Mouse (Mus musculus) limb, embryonic 13.5 days (tissue): ENCODE results near the gene Spindoc. TPM values are rescaled to one million over a fixed set of nuclear protein-coding genes. Genes with fewer than 3 reads are reported as not detected.

Source experiments
- ATAC-seq: fragments of 200-750 bp; cut with Nextera tagmentation; 2 replicates; pipeline ENCODE4 v1.8.0; 2017; ENCODE audit warnings: low read depth, moderate number of reproducible peaks, moderate TSS enrichment; ENCODE audit not compliant: low FRiP score
- H3K27ac ChIP-seq: fragments of 300-500 bp; sonication (generic); 2 replicates; pipeline ENCODE4 v1.5.1; 2015; ENCODE audit warnings: inconsistent platforms, mild to moderate bottlenecking, moderate library complexity
- H3K27me3 ChIP-seq: fragments of 300-500 bp; sonication (generic); 2 replicates; pipeline ENCODE4 v1.6.1; 2015; ENCODE audit warnings: mild to moderate bottlenecking, inconsistent platforms
- H3K36me3 ChIP-seq: fragments of 300-500 bp; sonication (generic); 2 replicates; pipeline ENCODE4 v1.6.1; 2015; ENCODE audit warnings: inconsistent platforms, mild to moderate bottlenecking, moderate library complexity
- H3K4me1 ChIP-seq: fragments of 300-500 bp; sonication (generic); 2 replicates; pipeline ENCODE4 v1.6.1; 2015; ENCODE audit warnings: inconsistent platforms
- H3K4me2 ChIP-seq: fragments of 300-500 bp; sonication (generic); replicated peaks from 2 replicates; pipeline ENCODE4 v1.6.1; 2015; ENCODE audit warnings: inconsistent platforms, mild to moderate bottlenecking, moderate library complexity
- H3K4me3 ChIP-seq: fragments of 300-500 bp; sonication (generic); 2 replicates; pipeline ENCODE4 v1.5.1; 2015; ENCODE audit warnings: moderate library complexity, mild to moderate bottlenecking, inconsistent platforms
- H3K9ac ChIP-seq: fragments of 300-500 bp; sonication (generic); 2 replicates; pipeline ENCODE4 v1.6.1; 2015; ENCODE audit warnings: mild to moderate bottlenecking, inconsistent platforms
- H3K9me3 ChIP-seq: fragments of 300-500 bp; sonication (generic); 2 replicates; pipeline ENCODE4 v1.6.1; 2016; ENCODE audit warnings: inconsistent platforms
- WGBS: fragments of 180-500 bp; shearing (Covaris S2); methylation state at CpG from one replicate; pipeline ENCODE4 v1.1.7; 2015; 5-methylcytosine and 5-hydroxymethylcytosine counted together
- polyA plus RNA-seq: library from polyadenylated mRNA; unstranded; fragments of >200 nt; fragmentation: Nextera tagmentation; extraction: Ambion mirVana; gene quantifications from 2 replicates; pipeline ENCODE4 v1.2.1, GENCODE M21; 2015

Gene Spindoc
- polyA plus RNA-seq, 1 experiment from 2014 or later: 43.2 TPM

GRCm38 (mm10) chr19:7340780-7341475, 41.9 kb downstream of the Spindoc start:
- Histone ChIP-seq H3K36me3 (0 out of 2 replicates have a peak, but pooled peaks cover 7% of the 10 kb centered on the region), H3K4me1 (peaks cover 39% of the 10 kb centered on the region), H3K4me2 (peak overlapping the region; percentile 96), H3K9ac (peak overlapping the region; percentile 98), H3K27me3 (no peaks in the 10 kb centered on the region), H3K9me3 (no peaks in the 10 kb centered on the region), H3K27ac (peak overlapping the region; percentile 83), H3K4me3 (peak overlapping the region; percentile 94)
- under 1% methylated on average over 38 of the region's 46 CpGs for WGBS
- ATAC-seq: no peak

GRCm38 (mm10) chr19:7340371-7340779, 42.4 kb downstream of the Spindoc start:
- H3K9ac ChIP-seq: peak overlapping the region; percentile 98
- peaks cover 11% of the 10 kb centered on the region; the same call in 1 of the 2 replicates for H3K36me3 ChIP-seq
- H3K4me1 ChIP-seq: peaks cover 39% of the 10 kb centered on the region
- H3K9me3 ChIP-seq: no peaks in the 10 kb centered on the region
- H3K4me2 ChIP-seq: peak overlapping the region; percentile 96
- WGBS: 2% methylated on average over 15 of the region's 15 CpGs
- no peak for ATAC-seq
- no peaks in the 10 kb centered on the region for H3K27me3 ChIP-seq
- H3K4me3 ChIP-seq: peak overlapping the region; percentile 94
- no peak overlapping the region for H3K27ac ChIP-seq

- Histone ChIP-seq H3K4me1 (peaks cover 39% of the 10 kb centered on the region), H3K9ac (peak overlapping the region; percentile 98), H3K27ac (no peak overlapping the region), H3K36me3 (peaks cover 12% of the 10 kb centered on the region; the same call in 1 of the 2 replicates), H3K4me2 (peak overlapping the region; percentile 96), H3K9me3 (no peaks in the 10 kb centered on the region), H3K4me3 (peak overlapping the region; percentile 94), H3K27me3 (no peaks in the 10 kb centered on the region)
- 42% methylated on average over 4 of the region's 4 CpGs for WGBS
- no peak for ATAC-seq
These were observed 42.9 kb downstream of the Spindoc start for GRCm38 (mm10) chr19:7339867-7340266.

- H3K9ac ChIP-seq: peak overlapping the region; percentile 98
- no peak overlapping the region for H3K27ac ChIP-seq
- ATAC-seq: no peak
- peak overlapping the region; percentile 96 for H3K4me2 ChIP-seq
- 47% methylated on average over 5 of the region's 5 CpGs for WGBS
- peak overlapping the region; percentile 94 for H3K4me3 ChIP-seq
- H3K36me3 ChIP-seq: peaks cover 12% of the 10 kb centered on the region; the same call in 1 of the 2 replicates
- H3K9me3 ChIP-seq: no peaks in the 10 kb centered on the region
- no peaks in the 10 kb centered on the region for H3K27me3 ChIP-seq
- peaks cover 39% of the 10 kb centered on the region for H3K4me1 ChIP-seq
These were observed 43.8 kb downstream of the Spindoc start for GRCm38 (mm10) chr19:7339026-7339425.

- 0 out of 2 replicates have a peak overlapping the region, but pooled peaks have one; percentile 98 for H3K9ac ChIP-seq
- no peak for ATAC-seq
These were observed 44.9 kb downstream of the Spindoc start for GRCm38 (mm10) chr19:7337781-7338342.

GRCm38 (mm10) chr19:7335656-7336055, 47.1 kb downstream of the Spindoc start:
- 86% methylated on average over 4 of the region's 4 CpGs for WGBS
- peaks cover 36% of the 10 kb centered on the region for H3K4me1 ChIP-seq
- ATAC-seq: no peak

More at GRCm38 (mm10) chr19:7337781-7338342, 44.9 kb downstream of the Spindoc start:
- Histone ChIP-seq H3K4me2 (peak overlapping the region; percentile 96; the same call in 1 of the 2 replicates), H3K27ac (no peak overlapping the region), H3K9me3 (no peaks in the 10 kb centered on the region), H3K27me3 (no peaks in the 10 kb centered on the region), H3K36me3 (peaks cover 17% of the 10 kb centered on the region; the same call in 1 of the 2 replicates), H3K4me3 (no peak overlapping the region), H3K4me1 (peaks cover 39% of the 10 kb centered on the region)
- 77% methylated on average over 2 of the region's 2 CpGs for WGBS

GRCm38 (mm10) chr19:7334049-7334448, 48.7 kb downstream of the Spindoc start:
- no peak for ATAC-seq
- H3K27ac ChIP-seq: no peak overlapping the region

More at GRCm38 (mm10) chr19:7335656-7336055, 47.1 kb downstream of the Spindoc start:
- Histone ChIP-seq H3K4me2 (no peak overlapping the region), H3K4me3 (no peak overlapping the region), H3K27me3 (no peaks in the 10 kb centered on the region), H3K27ac (no peak overlapping the region), H3K36me3 (peaks cover 21% of the 10 kb centered on the region; the same call in 1 of the 2 replicates), H3K9me3 (no peaks in the 10 kb centered on the region), H3K9ac (no peak overlapping the region)

GRCm38 (mm10) chr19:7321391-7321790, 61.4 kb downstream of the Spindoc start:
- H3K36me3 ChIP-seq: peaks cover 4% of the 10 kb centered on the region
- H3K4me1 ChIP-seq: peaks cover 6% of the 10 kb centered on the region
- no peak for ATAC-seq
- no peak overlapping the region for H3K9ac ChIP-seq
- H3K27me3 ChIP-seq: no peaks in the 10 kb centered on the region
- H3K9me3 ChIP-seq: no peaks in the 10 kb centered on the region
- no peak overlapping the region for H3K4me2 ChIP-seq
- H3K27ac ChIP-seq: no peak overlapping the region
- H3K4me3 ChIP-seq: no peak overlapping the region
- WGBS: 81% methylated on average over 3 of the region's 3 CpGs

More at GRCm38 (mm10) chr19:7334049-7334448, 48.7 kb downstream of the Spindoc start:
- Histone ChIP-seq H3K27me3 (no peaks in the 10 kb centered on the region), H3K9me3 (no peaks in the 10 kb centered on the region), H3K36me3 (peaks cover 26% of the 10 kb centered on the region; the same call in 1 of the 2 replicates), H3K4me2 (no peak overlapping the region), H3K4me1 (peaks cover 20% of the 10 kb centered on the region), H3K9ac (no peak overlapping the region), H3K4me3 (no peak overlapping the region)
- WGBS: 74% methylated on average over 2 of the region's 2 CpGs

- Histone ChIP-seq H3K36me3 (peaks cover 3% of the 10 kb centered on the region; the same call in 1 of the 2 replicates), H3K27ac (no peak overlapping the region), H3K9ac (no peak overlapping the region), H3K27me3 (no peaks in the 10 kb centered on the region), H3K4me1 (peaks cover 6% of the 10 kb centered on the region), H3K4me3 (no peak overlapping the region), H3K9me3 (no peaks in the 10 kb centered on the region), H3K4me2 (no peak overlapping the region)
- WGBS: 52% methylated on average over 2 of the region's 2 CpGs
- ATAC-seq: no peak
These were observed 62.6 kb downstream of the Spindoc start for GRCm38 (mm10) chr19:7320181-7320580.

GRCm38 (mm10) chr19:7317716-7318115, 65.1 kb downstream of the Spindoc start:
- WGBS: 78% methylated on average over 4 of the region's 4 CpGs
- H3K4me2 ChIP-seq: no peak overlapping the region
- H3K36me3 ChIP-seq: peaks cover 3% of the 10 kb centered on the region; the same call in 1 of the 2 replicates
- no peak overlapping the region for H3K27ac ChIP-seq
- no peak overlapping the region for H3K9ac ChIP-seq
- peaks cover 10% of the 10 kb centered on the region for H3K4me1 ChIP-seq
- no peaks in the 10 kb centered on the region for H3K27me3 ChIP-seq
- ATAC-seq: no peak
- H3K4me3 ChIP-seq: no peak overlapping the region
- no peaks in the 10 kb centered on the region for H3K9me3 ChIP-seq

GRCm38 (mm10) chr19:7316822-7317221, 66.0 kb downstream of the Spindoc start:
- 77% methylated on average over 4 of the region's 4 CpGs for WGBS
- H3K27ac ChIP-seq: no peak overlapping the region
- no peak overlapping the region for H3K9ac ChIP-seq
- H3K4me3 ChIP-seq: no peak overlapping the region
- peaks cover 12% of the 10 kb centered on the region for H3K4me1 ChIP-seq
- no peak for ATAC-seq
- H3K4me2 ChIP-seq: no peak overlapping the region
- H3K9me3 ChIP-seq: no peaks in the 10 kb centered on the region
- H3K27me3 ChIP-seq: no peaks in the 10 kb centered on the region
- peaks cover 3% of the 10 kb centered on the region; the same call in 1 of the 2 replicates for H3K36me3 ChIP-seq

GRCm38 (mm10) chr19:7315587-7315984, 67.2 kb downstream of the Spindoc start:
- H3K9me3 ChIP-seq: no peaks in the 10 kb centered on the region
- no peak overlapping the region for H3K9ac ChIP-seq
- 94% methylated on average over 4 of the region's 4 CpGs for WGBS
- H3K27ac ChIP-seq: no peak overlapping the region
- H3K36me3 ChIP-seq: peaks cover 3% of the 10 kb centered on the region; the same call in 1 of the 2 replicates
- ATAC-seq: no peak
- no peak overlapping the region for H3K4me2 ChIP-seq
- no peak overlapping the region for H3K4me3 ChIP-seq
- H3K27me3 ChIP-seq: no peaks in the 10 kb centered on the region
- H3K4me1 ChIP-seq: peaks cover 25% of the 10 kb centered on the region
